Mouse (Mus musculus): ENCODE measurements around the gene Napsa.

The Napsa gene

DNA sequence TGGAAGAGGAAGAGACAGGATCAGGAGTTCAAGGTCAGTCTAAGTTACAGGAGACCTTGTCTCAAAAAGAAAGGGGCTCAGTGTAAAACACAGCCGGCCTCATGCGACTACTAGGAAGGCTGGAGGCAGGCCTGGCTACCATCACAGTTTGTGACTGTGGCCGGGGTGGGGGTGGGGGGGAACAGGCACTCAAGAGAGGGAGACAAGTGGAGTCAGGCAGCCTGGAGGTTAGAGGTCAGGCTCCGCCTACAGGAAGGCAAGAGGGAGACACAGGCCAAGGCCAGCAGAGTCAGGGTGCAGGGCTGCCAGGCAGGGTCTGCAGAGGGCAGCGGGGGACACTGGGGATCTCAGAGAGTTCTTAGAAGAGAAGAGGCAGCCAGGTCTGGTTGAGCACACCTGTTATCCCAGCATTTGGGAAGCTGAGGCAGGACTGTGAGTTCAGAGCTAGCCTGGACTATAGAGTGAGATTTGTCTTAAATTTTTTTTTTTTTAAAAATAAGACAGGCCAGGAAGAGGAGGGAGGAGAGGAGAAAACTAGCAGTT, 24.9 kb downstream of the Napsa start:
- DNase-seq (ENCODE audit: low spot score) = no peak

DNA sequence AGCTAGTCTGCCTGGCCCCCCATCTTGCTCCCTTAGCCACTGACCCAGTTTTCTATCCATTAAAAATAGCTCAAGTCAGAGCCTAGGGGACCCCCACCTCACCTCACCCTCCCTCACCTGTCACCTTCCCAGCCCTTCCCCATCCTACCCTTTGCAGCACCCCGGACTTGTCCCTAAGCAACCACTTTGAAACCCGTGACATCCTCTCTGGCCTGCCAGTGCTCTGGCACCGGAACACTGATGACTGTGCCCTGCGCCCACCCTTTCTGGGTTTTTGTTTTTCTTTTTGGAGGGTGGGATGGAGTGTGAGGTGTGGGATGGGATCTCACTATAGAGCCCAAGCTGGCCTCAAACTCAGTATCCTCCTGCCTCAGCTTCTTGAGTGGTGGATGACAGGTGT, 25.5 kb downstream of the Napsa start:
- no peak for DNase-seq (ENCODE audit: low spot score)

DNA sequence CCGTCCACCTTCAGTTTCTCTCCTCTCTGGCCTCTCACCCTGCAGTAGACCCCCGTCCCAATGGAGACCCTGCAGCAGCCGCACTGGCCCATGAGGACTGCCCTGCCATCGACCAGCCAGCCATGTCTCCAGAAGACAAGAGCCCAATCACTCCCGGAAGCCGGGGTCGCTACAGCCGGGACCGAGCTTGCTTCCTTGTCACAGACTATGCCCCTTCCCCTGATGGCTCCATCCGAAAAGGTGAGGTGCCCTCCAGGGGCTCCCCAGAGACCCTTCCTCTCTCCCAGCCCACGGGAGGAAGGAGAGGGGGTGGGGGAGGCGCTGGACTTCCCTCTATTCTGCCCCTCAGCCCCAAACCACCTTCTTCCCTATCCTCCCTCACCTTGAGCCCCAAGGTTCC, 26.2 kb downstream of the Napsa start:
- DNase-seq (ENCODE audit: low spot score) = no peak

DNA sequence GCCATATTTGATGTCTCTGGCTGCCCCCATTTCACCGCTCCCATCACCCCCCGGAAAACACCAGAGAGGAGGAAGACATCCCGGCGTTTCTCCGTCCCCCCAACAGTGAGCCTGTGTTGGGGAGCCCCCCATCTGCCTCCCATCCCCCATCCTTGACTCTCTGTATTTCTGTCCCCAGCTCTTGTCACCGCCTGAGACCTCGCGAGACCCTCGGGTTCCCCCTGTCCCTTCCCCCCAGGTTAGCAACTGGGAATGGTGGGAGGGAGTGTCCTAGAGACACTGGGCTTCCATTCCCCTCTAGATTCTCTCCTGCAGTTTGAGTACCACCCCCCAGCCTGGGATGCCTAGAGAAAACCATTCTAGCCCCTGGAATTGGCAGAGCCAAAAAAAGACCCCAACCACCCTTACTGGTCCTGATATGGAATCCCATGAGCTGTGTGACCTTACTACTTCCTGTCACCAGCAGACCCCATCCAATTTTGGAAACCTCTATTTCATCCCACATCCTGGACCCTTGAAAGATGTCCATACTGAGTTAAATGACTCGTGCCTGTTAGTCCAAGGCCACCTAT, 28.6 kb downstream of the Napsa start:
- no peak for DNase-seq (ENCODE audit: low spot score)

DNA sequence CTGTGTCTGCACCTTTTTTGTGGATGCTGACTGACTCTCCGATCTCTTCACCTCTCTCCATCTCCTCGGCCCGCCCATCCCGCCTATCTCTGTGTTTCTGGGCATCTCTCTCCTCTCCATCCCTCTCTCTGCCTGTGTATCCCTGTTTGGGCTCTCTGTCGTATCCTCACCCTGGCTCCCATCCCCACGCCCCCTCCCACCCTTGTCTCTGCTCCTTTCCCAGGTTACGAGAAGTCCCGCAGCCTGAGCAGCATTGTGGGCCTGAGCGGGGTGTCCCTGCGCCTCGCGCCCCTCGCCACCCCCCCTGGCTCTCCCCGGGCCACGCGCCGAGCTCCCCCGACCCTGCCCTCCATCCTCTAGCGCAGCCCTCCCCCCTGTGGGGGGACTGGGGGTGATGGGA, 29.5 kb downstream of the Napsa start:
- no peak for DNase-seq (ENCODE audit: low spot score)

DNA sequence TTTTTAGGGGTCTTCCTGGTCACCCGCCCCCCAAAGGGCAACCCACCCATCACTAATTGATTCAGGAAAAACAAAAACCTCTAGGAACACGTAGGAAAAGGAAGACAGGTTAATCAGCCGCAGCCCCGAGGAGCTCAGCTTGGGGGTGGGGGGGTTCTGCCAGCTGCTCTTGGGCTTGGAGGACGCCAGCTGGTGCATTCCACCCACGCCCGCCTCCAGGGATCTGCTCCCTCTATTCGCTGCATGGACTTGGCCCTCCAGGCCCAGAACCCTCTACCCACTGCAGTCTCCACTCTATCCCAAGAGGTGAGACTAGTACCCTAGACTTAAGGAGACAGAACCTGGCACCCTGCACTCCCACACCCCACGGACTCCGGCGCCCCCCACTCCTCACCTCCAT, 30.3 kb downstream of the Napsa start:
- DNase-seq (ENCODE audit: low spot score) = no peak

DNA sequence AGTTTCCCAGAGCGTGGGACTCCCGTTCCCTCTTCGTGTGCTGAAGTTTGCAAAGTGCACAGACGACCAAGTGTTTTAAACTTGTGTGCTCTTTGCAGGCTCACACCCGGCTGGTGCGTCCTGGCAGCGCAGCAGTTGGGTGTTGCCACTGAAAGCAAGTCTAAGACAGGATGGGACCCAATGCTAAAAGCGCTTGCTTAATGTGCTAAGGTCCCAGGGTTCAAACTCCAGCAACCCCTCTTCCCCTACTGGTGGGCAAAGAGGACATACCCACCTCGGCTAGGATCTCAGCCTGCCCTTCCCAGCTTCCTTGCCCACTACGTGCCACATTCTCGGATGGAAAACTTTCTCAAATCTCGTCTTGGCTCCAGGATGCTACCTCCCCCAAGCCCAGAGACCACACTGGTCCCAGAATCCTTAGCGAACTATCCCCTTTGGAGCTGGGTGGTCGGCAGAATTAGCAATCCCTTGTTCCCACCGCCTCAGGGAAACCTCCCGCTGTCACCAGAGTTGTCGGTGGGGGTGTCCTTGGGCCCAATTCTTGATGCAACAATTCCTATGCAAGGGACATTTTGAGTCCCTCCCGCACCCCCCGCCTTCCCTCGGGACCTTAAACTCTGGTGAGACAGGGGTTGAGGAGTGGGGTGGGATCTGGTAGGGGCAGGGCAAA, 31.1 kb downstream of the Napsa start:
- no peak for DNase-seq (ENCODE audit: low spot score)

DNA sequence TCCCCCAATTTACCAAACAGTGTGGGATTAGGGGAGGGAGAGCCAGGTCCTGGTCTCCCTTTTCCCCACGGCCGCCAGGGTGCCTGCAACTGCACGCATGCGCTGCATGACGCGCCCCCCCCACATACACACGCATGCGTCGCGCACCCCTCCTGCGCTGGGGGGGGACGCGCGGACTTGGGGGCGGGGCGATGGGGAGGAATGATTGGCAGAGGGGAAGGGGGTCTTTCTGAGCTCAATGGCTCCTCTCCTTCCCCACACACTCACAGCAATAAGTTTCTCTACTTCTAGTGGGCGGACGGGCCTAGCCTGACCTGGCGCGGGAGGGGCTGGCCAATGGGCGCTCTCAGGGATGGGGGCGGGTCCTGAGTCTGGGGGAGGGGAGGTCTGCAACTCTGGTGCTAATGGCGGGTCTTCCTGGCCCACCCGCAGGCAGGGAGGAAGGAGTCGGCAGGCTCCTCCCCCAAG, 32.0 kb downstream of the Napsa start:
- no peak for DNase-seq (ENCODE audit: low spot score)

DNA sequence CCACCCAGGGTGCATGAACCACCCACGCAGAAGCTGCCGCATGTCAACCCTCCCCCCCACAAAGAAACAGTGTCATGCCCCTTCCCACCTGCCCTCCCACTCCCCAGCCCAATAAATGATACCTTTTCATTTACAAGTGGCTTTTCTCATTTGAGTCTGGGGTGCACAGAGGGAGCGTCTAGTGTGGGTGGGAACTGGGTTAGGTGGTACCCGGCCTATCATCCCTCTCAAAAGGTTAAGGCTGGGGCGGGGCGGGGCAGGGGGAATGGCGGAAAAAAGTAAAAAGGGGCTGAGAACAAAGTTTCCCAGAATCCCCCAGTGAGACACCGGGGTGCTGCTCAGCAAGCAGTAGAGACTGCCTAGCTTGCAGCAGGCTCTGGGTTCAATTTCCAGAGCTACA, 32.4 kb downstream of the Napsa start:
- no peak for DNase-seq (ENCODE audit: low spot score)

DNA sequence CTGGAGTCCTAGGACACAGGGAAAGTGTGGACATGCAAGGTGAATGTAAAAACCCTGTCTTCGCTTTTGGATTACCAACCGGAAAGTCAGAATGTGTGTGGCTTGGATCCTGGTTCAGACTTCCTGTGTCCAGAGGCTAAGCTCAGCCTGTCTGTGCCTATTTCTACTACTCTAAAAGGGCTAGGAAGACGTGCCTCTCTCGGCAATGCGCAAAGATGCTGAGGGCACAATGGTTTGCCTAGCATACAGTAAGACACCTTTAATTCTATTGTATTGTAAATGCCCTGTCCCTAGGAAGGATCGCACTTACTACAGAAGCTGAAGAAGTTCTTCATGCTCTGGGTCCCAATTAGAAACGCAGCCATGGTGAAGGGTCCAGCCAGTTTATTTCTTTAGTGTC, 33.3 kb downstream of the Napsa start:
- DNase-seq (ENCODE audit: low spot score) = no peak

DNA sequence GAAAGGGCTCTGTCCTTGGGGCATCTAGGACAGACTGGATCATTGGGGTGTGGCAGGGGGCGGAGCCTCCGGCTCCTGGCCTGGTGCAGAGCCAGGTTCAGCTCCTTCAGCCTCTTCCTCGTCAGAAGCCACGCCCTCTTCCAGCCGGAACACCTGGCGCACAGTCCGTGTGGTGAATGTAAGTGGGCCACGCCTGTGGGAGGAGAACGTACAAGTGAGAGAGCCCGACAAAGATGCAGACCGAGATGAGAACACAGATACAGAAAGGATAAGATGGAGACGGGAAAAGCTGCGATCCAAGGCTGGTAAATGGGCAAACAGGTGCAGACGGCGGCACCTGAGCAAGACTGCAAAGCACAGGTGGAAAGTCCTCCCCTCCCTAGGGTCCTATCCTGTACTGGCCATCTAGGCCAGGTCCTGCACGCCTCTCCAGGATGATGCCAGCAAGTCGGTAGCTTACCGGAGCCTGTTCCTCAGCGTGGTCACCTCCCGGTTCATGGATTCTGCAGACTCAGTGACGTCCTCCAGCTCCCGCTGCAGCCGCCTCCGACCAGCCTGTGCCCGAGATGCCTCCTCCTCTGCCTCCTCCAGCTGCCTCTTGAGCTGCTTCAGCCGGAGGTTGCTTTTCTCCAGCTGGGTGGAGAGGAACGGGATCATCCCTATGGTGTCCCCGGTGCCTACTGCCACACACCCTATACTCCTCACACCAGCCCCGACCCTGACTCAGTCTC, 34.2 kb downstream of the Napsa start:
- no peak for DNase-seq (ENCODE audit: low spot score)

DNA sequence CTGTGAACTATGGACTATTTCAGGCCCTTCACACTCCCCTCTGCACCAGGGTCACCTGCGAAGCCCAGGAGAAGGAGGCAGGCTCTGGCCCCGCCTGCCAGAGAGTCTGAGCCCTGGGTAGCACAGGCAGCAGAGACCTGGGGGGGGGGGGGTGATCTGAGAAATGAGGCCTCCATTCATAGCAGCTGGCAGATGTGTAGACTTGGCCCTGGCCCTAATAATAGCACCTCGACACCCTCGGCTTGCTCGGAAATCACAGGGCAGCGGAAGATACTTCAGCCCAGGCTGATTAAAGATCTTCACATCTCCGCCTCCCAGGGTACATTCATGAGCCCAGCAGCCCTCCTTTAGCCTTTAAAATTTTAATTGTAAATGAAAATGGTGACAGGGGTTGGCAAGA, 40.0 kb downstream of the Napsa start:
- DNase-seq (ENCODE audit: low spot score) = no peak

DNA sequence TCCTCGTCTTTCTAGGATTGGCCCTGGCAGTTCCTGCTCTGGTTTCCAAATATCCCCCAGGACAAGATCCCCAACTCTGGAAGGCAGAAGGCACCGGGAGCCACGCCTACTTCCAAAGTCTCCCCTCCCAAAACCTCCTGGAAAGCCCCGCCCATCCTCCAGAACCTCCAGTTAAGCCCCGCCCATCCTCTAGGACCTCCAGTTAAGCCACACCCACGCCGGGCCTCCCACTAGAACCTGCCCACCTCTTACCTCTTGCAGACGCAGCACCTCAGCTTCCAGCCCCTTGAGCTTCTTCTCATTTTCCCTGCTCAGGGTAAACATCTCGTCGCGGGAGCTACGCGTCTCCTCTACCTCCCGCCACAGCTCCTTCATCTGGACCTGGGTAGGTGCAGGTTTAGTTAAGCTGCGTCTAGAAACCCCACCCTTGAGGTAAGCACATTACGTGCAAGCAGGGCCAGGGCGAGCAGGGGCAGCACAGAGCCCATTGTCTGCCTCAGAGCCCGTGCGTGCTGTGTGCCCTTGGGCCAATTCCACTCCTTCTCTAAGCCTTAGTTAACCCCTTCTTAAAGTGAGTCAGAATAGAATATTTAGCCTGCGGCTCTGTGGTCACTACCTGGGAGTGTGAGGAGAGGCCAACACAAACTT, 42.0 kb downstream of the Napsa start:
- no peak for DNase-seq (ENCODE audit: low spot score)

DNA sequence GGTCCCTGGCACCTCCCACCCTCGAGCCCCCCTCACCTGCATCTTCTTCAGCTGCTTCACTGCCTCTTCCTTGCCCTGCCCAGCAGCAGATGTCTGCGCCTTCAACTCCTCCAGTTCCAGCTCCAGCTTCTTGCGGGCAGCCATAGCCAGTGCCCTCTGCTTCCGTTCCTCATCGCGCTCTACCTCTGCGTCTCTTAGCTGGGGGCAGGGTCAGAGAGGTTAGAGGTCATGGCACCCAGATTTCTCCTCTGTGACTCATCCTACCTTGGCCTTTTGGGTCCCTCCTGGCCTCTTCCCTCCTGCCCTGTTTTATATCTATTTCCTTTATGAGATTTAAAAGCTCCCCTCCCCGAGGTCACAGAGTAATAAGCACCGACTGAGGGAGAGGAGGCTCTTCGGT, 43.1 kb downstream of the Napsa start:
- DNase-seq (ENCODE audit: low spot score) = no peak

DNA sequence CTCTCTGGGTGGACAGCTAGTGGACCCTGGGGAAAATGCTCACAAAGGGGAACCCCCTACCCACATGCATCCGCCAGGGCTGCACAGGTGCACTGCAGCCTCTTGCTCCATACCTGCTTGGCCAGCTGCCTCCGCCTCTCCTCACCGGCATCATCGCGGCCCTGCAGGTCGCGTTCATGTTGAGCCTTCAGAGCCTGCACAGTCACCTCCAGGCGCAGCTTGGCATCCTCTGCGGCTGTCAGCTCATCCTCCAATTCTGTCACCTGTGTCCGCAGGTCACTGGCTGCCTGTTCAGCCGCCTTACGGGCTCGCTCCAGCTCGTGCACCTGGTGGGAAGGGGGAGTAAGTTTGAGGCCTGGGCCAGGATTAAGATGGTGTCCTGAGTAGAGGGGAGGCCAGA, 43.8 kb downstream of the Napsa start:
- DNase-seq (ENCODE audit: low spot score) = no peak

DNA sequence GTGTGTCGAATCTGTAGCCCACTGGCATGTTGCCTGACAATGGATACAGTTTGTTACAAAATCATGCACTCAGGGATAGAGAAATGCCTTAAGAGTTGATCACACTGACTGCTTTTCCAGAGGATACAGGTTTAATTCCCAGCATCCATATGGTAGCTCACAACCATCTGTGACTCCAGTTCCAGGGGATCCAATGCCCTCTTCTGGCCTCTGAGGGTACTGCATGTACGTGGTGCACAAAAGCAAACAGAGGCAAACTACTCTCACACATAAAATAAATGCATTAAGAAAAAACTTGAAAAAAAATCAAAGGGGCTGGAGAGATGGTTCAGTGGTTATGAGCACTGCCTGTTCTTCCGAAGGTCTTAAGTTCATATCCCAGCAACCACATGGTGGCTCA, 44.9 kb downstream of the Napsa start:
- DNase-seq (ENCODE audit: low spot score) = no peak

DNA sequence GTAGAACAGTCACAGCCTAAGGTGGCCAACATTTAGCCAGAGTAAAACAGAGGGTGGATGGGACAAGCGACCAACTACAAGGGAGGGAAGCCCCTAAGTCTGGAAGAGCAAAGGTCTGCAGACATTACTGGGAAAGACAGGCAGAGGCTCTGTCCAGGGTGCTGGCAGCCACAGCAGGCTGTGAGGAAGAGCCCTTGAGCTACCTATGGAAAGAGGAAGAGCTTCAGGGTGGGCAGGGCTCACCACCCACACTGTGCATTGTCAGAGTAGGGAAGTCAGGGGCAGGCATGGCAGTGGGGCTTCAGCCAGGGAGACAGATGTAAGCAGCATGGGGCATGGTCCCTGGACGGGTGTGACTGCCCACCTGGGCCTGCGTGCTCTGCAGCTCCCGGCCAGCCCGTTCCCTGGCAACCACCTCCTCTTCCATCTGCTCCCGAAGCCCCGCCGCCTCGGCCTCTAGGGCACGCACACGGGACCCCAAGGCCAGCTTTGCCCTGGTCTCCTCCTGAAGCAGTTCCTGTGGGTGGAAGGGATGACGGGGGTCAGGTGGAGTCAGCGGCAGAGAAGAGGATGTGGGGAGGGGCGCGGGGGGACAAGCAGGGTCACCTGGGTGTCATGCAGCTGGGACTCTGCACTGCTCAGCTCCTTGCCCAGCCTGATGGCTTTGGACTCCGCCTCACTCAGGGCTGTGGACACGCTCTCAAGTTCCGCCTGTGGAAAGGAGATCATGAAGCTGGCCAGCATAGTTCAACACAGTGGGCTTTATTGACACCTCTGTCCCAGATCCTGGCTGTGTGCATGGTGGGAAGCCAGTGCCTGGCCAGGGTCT, 51.7 kb downstream of the Napsa start:
- no peak for DNase-seq (ENCODE audit: low spot score)

DNA sequence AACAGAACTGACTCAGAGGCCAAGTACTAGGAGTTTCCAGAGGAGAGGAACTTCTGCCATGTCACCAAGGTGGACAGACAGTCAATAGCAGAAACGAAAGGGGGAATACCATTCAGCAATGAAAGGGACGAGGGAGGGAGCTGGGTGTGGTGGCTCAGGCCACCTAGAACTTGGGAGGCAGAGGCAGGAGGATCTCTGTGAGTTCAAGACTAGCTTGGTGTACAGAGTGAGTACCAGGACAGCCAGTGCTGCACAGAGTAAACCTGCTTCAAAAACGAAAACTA, 52.3 kb downstream of the Napsa start:
- DNase-seq (ENCODE audit: low spot score) = no peak

DNA sequence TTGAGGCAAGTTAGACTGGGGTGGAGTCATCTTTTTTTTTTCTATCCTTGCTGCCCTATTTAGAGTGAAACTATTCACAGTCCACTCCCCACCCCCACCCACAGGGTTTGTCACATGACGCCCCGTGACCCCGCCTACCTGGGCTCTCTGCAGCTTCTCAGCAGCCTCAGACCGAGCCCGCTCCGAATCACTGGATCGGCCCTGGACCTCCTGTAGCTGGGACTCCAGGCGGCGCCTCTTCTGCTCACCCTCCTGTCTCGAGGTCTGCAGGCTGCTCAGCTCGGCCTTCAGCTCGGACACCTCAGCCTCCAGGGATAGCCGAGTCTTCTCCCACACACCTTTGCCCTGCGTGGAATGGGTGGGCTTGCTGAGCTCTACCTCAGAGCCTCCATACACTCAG, 52.6 kb downstream of the Napsa start:
- no peak for DNase-seq (ENCODE audit: low spot score)

DNA sequence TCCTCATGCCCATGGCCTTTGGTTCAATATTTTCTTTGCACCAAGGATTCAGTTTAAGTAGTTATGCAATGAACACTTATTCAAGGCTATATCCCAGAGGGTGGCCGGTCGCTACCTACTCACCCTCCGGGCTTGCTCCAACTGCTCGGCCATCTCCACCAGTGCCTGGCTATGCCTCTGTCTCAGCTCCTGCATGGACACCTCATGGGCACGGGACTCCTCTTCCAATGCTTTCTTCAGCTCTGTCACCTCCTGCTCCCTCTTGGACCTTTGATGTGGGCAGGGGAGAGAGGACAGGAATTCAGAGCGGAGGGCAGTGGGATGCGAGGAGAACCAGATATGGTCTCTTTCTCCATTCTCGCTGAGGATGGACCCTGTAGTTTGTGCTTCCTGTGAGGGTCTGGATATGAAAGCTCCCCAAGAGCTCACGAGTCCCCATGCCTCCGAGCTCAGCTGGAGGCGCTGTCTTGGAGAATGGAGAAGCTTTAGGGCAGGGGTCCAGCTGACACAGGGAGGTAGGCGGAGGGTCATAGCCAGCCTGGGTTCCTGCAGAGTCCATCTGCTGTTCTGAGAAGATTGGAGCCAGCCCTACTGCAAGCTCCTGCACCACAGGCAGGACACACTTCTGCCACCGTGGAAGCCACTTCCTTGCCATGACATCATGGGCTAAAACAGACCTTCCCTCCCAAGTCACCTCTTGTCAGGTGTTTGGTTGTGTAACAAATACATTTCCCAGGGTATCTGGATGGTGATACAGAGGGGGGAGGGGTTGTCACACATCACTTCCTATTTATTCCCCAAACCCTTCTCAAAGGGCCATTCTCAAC, 53.3 kb downstream of the Napsa start:
- no peak for DNase-seq (ENCODE audit: low spot score)

DNA sequence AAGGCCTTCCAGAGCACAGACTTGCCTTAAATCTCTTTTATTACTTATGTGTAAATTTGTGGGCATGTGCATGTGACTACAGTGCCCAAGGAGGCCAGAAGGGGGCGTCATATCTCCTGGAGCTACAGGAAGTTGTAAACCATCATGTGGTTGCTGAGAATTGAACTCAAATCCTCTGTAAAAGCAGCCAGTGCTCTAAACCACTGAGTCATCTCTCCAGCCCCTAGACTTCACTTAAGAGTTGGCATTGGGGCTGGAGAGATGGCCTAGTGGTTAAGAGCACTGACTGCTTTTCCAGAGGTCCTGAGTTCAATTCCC, 53.8 kb downstream of the Napsa start:
- no peak for DNase-seq (ENCODE audit: low spot score)

Data from urinary bladder, postnatal 25 days (tissue).